Mouse (Mus musculus) c-Kit-positive CD71-positive TER-119-positive erythroid progenitor cells, embryonic 14.5 days (primary cell): ENCODE results near the gene C730034F03Rik.
"Not testable (repeated sequence)": the region's sequence is repeated elsewhere in the genome, so short reads cannot be mapped to it uniquely, and the experiment has no call there.

ENCODE experiments used
- DNase-seq: peaks from one replicate; pipeline ENCODE4 v3.0.0-alpha.2; 2013; ENCODE audit warnings: low spot score

Gene C730034F03Rik

DNA sequence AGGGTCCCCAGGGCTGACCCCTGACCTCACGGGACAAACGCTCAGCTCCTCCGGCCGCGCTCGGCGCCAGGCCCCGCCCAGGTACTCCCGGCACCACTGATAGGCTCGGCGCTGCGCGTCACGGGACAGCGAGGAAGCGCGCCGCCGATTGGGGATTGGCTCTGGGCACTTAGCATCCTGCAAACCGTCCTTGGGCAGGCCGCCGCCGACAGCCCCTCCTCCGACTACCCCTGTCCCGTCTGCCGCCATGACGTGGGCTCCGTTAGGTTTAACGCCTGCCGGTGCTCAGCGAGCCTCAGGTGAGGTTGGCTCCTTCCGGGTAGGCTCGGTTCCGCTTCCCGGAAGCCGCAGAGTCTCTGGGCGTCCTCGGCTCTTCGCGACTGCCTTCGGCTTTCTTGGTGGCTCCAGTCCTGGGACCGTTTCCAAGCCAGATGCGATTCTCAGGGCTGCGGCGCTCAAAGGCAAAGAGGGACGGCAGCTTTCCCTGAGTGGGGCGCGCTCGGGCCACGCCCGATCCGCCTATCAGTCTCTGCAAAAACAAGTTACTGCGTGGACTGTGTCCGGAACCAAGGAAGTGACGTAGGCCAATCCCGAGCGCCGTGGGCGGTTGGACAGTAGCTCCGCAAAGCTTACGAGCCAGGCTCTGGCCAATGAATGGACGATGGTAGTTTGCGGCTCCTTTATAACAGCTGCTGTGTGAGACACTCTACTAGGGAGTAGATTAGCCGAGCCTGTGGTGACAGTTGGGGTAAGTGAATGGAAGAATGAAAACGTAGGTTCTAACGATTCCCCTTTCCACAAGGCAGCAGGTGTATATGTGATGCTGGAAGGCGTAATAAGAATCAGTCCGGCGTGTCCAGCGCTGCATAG lies at the start of gene C730034F03Rik, which contains the start of the genes Gm44502 and Chkb:
TSS of gene C730034F03Rik (plus strand) at position 238 of the 870 bp plus-strand sequence.
TSS of gene Gm44502 (minus strand) at position 345 of the 870 bp plus-strand sequence.
TSS of gene Chkb (minus strand) at position 557 of the 870 bp plus-strand sequence.
- DNase-seq, result peak; percentile 89

- DNase-seq, result no peak
Observed at GRCm38 (mm10) chr15:89384617-89385016, 44.8 kb upstream of the C730034F03Rik start, which contains the start of gene Klhdc7b. Gene Klhdc7b (plus strand): TSS chr15:89384917.

GRCm38 (mm10) chr15:89387127-89387526 lies 42.3 kb upstream of the C730034F03Rik start:
- no peak for DNase-seq

DNA sequence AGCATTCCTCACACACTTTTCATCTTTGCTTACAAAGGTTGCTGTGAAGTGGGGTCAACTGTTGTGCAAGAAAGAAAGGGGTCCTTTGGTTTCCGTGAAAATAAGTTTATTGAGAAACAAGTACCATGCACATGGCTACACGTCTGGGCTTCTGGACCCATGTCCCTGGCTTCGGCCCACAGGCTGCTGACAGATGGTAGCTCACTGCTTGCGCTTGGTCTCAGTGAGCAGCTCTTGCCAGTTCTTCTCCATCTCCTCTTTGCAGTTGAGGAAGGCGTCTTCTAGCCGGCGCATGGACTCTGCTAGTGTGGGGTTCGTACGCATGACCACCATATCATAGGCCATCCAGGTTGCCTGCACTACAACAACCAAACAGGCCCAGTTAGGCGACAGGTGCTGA lies 39.3 kb upstream of the C730034F03Rik start:
- no peak for DNase-seq

GRCm38 (mm10) chr15:89396883-89397282 lies 32.5 kb upstream of the C730034F03Rik start:
- DNase-seq, result no peak

- DNase-seq, result no peak
Observed at GRCm38 (mm10) chr15:89398146-89398545, 31.2 kb upstream of the C730034F03Rik start.

DNA sequence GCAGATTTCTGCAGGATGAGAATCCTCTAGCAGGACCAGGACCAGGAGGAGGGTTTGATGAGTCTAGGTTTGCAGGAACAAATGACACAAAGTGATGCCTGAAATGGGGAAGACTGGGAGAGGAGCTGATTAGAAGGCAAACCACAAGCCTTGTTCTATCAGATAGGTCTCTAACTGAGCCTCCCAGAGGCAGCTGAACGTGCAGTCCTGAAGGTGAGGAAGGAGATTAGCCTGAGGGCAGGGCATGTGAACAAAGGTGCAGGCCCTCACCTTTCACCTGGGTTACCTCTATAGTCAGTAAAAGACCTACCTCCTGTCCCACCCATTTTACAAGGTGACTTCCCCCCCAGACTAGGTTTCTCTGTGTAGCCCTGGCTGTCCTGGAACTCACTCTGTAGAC lies 29.7 kb upstream of the C730034F03Rik start:
- no peak for DNase-seq

DNA sequence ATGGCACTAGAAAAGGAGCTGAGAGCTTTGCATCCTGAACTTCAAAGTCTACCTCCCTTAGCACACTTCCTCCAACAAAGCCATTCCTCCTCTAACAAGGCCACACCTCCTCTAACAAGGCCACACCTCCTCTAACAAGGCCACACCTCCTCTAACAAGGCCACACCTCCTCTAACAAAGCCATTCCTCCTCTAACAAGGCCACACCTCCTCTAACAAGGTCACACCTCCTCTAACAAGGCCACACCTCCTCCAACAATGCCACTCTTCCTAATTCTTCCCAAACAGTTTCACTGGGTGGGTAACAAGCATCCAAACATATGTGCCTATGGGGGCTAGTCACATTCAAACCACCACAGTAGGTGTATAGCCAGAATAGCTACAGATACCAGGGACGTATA lies 26.9 kb upstream of the C730034F03Rik start:
- no peak for DNase-seq

DNA sequence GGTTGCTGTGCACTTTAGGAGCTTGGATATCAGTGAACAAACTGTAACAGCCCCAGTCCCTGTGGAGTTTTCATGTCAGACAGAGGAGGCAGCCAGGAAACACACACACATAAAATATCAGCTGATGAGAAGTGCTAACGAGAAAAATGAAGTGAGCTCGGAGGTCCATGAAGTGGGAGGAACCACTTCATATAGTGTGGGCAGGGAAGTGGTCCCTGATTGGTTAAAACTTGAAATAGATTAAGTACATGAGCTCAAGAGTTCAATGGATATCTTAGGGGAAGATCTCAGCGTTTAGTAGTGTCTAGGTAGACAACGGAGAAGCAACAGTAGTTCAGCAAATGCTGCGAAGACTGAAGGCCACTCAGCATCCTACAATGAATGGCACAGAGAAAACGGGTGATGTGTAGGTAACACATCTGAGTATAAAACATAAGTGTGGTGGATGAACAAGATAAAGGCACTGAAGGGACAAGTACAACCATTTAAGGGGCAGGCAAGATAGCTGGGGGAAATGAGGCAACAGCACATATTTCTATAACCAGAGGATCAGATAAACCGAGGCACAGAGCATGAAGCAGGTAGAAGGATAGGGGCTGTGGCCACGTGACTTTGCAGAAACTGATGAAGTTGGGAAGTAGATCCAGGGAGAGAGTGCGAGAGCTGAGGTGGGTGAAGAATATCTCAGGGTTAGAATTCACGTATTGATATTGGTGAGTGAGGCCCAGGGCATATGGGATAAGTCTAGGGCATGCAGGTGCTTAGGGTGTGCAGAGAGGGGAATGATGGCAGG lies 24.4 kb upstream of the C730034F03Rik start:
- DNase-seq, result no peak

DNA sequence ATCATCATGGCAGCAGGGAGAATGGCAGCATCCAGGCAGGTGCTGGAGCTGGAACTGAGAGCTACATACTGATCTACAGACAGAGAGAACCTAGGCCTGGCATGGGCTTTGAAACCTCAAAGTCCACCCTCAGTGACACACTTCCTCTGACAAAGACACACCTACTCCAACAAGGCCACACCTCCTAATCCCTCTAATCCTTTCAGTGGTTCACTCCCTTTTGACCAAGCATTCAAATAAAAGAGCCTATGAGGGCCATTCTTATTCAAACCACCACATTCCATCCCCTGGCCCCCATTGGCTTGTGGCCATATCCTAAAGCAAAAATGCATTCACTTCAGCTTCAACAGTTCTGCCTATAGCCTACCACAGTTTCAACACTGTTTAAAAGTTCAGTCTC lies 22.7 kb upstream of the C730034F03Rik start:
- no peak for DNase-seq

- no peak for DNase-seq
Observed at GRCm38 (mm10) chr15:89410118-89410517, 19.3 kb upstream of the C730034F03Rik start, which contains the start of gene Syce3. Gene Syce3 (minus strand): TSS chr15:89410503.

DNA sequence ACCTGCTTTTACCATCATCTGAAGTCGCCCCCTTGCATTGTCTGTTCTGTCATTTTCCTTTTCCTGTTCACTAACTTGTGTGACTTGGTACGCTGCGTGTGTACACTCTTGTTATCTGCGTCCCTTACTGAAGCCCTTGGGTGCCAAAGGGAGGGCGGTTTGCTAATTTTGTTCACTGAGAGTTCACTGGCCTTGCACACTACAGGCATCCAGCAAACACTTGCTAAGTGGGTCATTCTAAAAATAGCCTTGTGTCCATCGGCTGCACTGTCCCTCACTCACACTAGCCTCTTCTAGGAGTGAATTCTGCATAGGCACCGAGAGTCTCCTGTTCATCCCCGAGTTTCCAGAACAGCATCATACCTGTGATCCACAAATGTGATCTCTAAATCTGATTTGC lies 14.1 kb upstream of the C730034F03Rik start:
- DNase-seq, result no peak

GRCm38 (mm10) chr15:89421938-89422337 lies 7.5 kb upstream of the C730034F03Rik start:
- DNase-seq, result no peak

GRCm38 (mm10) chr15:89424621-89425020 lies 4.8 kb upstream of the C730034F03Rik start:
- DNase-seq, result no peak

DNA sequence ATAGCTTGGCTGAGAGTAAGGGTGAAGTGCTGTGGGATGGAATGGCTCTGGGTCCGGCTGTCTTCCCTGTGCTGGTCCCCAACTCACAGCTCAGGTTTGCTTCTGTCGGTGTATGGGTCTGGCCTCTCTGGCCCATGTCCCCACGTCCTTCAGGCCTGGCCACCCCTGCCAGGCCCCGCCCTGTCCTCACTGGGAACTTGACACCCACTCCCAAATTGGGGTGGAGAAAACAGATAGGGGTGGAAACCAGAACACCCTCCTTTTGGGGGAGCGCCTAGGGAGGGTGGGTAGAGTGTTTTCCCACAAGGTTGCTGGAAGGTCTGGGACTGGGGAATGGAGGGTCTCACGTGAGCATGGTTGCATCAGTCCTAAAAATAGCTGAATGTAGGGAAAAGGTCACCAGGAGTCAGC lies 3.7 kb upstream of the C730034F03Rik start, which contains the start of gene Cpt1b:
TSS of gene Cpt1b (minus strand) at position 153 of the 411 bp plus-strand sequence.
- no peak for DNase-seq

DNA sequence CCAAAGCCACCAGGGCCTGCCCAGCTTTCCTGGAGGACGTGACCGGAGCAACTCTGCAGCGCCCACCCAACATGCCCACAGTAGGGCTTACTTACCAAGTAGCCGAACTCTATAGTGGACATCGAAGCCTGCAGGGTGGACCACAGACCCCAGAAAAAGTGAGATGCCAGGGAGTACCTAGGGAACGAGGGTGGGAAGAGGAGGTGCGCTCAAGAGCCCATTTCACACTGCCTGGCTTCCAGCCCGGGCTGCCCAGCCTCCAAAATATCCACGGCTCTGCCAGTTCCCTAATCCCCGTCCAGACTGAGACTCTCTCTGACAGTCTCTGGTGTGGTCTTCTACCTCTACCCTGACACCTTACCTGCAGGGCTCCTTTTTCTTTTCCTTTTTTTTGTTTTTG lies 2.7 kb upstream of the C730034F03Rik start:
- DNase-seq, result no peak

GRCm38 (mm10) chr15:89428136-89428790 lies 1.1 kb upstream of the C730034F03Rik start:
- DNase-seq, result no peak

DNA sequence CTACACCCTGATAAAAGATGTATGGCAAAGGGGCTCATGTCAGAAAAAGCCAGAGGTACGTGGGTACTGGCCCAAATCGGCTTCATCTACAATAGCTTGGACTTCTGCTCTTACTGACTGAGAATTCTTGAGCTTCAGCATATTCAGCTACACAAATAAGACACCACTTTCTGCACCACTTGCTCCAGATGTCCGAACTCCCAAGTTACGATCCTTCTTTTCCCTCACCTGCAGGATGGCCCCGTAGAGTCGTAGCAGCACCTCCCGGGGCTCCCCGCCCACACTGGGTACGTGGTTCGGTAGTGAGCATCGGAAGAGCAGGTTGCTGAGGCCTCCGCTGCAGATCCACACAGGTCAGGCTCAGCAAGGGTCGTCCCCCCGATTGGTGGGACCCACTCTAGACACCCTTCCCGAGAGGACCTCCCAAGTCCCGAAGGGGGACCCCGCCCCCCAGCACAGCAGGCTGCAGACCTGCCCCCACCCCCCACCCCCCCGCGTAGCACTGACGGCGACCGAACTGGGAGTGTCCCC lies 503 bp upstream of the C730034F03Rik start:
- DNase-seq, result peak; percentile 18

- no peak for DNase-seq
Observed at GRCm38 (mm10) chr15:89430341-89430740, 952 bp downstream of the C730034F03Rik start.

GRCm38 (mm10) chr15:89430771-89431170 lies 1.4 kb downstream of the C730034F03Rik start:
- DNase-seq, result not testable (repeated sequence)

- no peak for DNase-seq
Observed at GRCm38 (mm10) chr15:89431271-89431670, 1.9 kb downstream of the C730034F03Rik start.

DNA sequence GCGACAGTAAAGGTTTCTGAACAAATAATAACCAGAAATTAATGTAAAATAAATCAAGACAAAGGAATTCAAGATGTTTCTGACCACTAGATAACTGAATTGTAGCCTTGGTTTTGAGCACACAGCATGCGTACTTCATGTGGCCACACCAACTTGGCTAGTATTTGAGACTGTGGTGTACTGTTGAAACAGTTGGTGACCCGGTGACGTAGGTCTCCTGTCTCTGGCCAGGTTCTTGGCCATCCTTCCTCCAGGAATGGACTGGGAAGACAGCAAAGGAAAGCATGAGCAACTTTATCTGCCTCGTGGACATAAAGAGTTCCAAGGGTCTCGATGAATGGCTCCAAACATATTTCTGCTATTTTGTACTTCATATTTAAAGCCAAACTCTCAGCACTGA lies 2.4 kb downstream of the C730034F03Rik start:
- DNase-seq, result no peak
